Mouse (Mus musculus) lung, postnatal 0 days (tissue): ENCODE results near the gene Pde4d.

Experiments
- CTCF ChIP-seq: IDR thresholded peaks from 2 replicates; pipeline ENCODE4 v1.5.1; 2016; ENCODE audit warnings: antibody characterized with exemption, mild to moderate bottlenecking
- EP300 ChIP-seq: IDR thresholded peaks from 2 replicates; pipeline ENCODE4 v1.6.1; 2016; ENCODE audit warnings: antibody characterized with exemption, mild to moderate bottlenecking, control low read depth

GRCm38 (mm10) chr13:109808946-109809345 is 1359.2 kb downstream of the Pde4d start:
- TF ChIP-seq CTCF, result no peak
- no peak for TF ChIP-seq EP300
